Mouse (Mus musculus) erythroblast, embryonic 14.5 days (primary cell): ENCODE results near the gene Pnrc2.

Source experiments
- GATA1 ChIP-seq: IDR thresholded peaks from 2 replicates; pipeline ENCODE4 v1.6.1; 2012; ENCODE audit warnings: low read length, inconsistent platforms, mixed read lengths
- TAL1 ChIP-seq: IDR thresholded peaks from 3 replicates; pipeline ENCODE4 v1.6.1; 2012; ENCODE audit warnings: low read length, inconsistent platforms, mixed read lengths

- no peak for TF ChIP-seq GATA1
- TF ChIP-seq TAL1, result no peak
Observed at GRCm38 (mm10) chr4:135919280-135919639, 45.6 kb upstream of the Pnrc2 start.
